In genomic region chr1:41028021-41028420, GRCm38 (mm10) we compare ENCODE assay signal across 23 mouse cellular contexts.
DNase-seq lines count a peak whose midpoint lies in the region; ATAC-seq and TF ChIP-seq lines count a peak whose summit lies in the region.
"Had no signal": no experiment of that assay in that cellular context is flagged by ENCODE, and none has a peak within 500 bp of the region (broad histone marks: within the 10 kb centered on the region; RNA-seq: fewer than 3 reads in every experiment).

No protein-coding gene starts in this region.

- no peak overlapping the region for H3K4me3 ChIP-seq in forebrain, embryonic 16.5 days (replicated peaks; ENCODE audit: low read length)
- H3K4me3 ChIP-seq in forebrain, embryonic 11.5 days (ENCODE audit: low read depth, low read length) = no peak overlapping the region
- no peak overlapping the region for H3K4me3 ChIP-seq in midbrain, embryonic 14.5 days (replicated peaks; ENCODE audit: low read depth, low read length)
- H3K4me3 ChIP-seq in midbrain, postnatal 0 days (ENCODE audit: low read depth, low read length) = no peak overlapping the region
- H3K4me3 ChIP-seq: heart, embryonic 12.5 days; heart, embryonic 15.5 days had no signal

- H3K9ac ChIP-seq in forebrain, embryonic 16.5 days (replicated peaks; ENCODE audit: low read depth, low read length) = no peak overlapping the region
- no peak overlapping the region for H3K9ac ChIP-seq in forebrain, embryonic 11.5 days (ENCODE audit: low read length)
- H3K9ac ChIP-seq in midbrain, embryonic 14.5 days (replicated peaks; ENCODE audit: low read length) = no peak overlapping the region
- no peak overlapping the region for H3K9ac ChIP-seq in midbrain, postnatal 0 days (replicated peaks; ENCODE audit: low read length, poor library complexity, severe bottlenecking)
- H3K9ac ChIP-seq: heart, embryonic 12.5 days; heart, embryonic 15.5 days; hindbrain, embryonic 14.5 days had no signal

- peak; percentile 25 to 27 for DNase-seq in cerebellum, postnatal 14 days
- DNase-seq in cerebellum, postnatal 36 days = no peak
- DNase-seq in forebrain, embryonic 11.5 days (ENCODE audit: low spot score) = no peak
- peak; percentile 20 for DNase-seq in midbrain, embryonic 14.5 days
- DNase-seq in midbrain, postnatal 0 days (ENCODE audit: low spot score) = no peak
- DNase-seq in brain, adult 2 months (ENCODE audit: low read depth, low spot score) = peak; percentile 20
- DNase-seq in natural killer cell, adult 2 months (ENCODE audit: low spot score in 2 of 2) = no peak
- DNase-seq: adrenal gland, postnatal 10 days; adrenal gland, postnatal 36 days; B cell, adult 2 months; cerebellum, adult 11-12 months; gastrocnemius, postnatal 25 days; kidney, adult 18-20 months had no signal

- TF ChIP-seq CTCF in midbrain, postnatal 0 days (IDR thresholded peaks at IDR 0.05) = no peak

- no peaks in the 10 kb centered on the region for H3K27me3 ChIP-seq in forebrain, embryonic 16.5 days (replicated peaks; ENCODE audit: control insufficient read depth, insufficient read depth, low read length)
- no peaks in the 10 kb centered on the region for H3K27me3 ChIP-seq in forebrain, embryonic 11.5 days (ENCODE audit: control insufficient read depth, insufficient read depth, low read length)
- H3K27me3 ChIP-seq in midbrain, embryonic 14.5 days (ENCODE audit: control insufficient read depth, insufficient read depth, low read length) = no peaks in the 10 kb centered on the region
- H3K27me3 ChIP-seq in midbrain, postnatal 0 days (ENCODE audit: insufficient read depth, low read length) = no peaks in the 10 kb centered on the region
- H3K27me3 ChIP-seq: CH12.LX; heart, embryonic 12.5 days; heart, embryonic 15.5 days had no signal

- H3K4me2 ChIP-seq in forebrain, embryonic 16.5 days (ENCODE audit: low read length) = no peak overlapping the region
- no peak overlapping the region for H3K4me2 ChIP-seq in forebrain, embryonic 11.5 days (ENCODE audit: low read depth, low read length, severe bottlenecking)
- no peak overlapping the region for H3K4me2 ChIP-seq in midbrain, embryonic 14.5 days (ENCODE audit: low read length)
- no peak overlapping the region for H3K4me2 ChIP-seq in midbrain, postnatal 0 days (ENCODE audit: low read depth, low read length, poor library complexity, severe bottlenecking)
- H3K4me2 ChIP-seq: heart, embryonic 12.5 days; heart, embryonic 15.5 days; hindbrain, embryonic 14.5 days had no signal

- no peaks in the 10 kb centered on the region for H3K9me3 ChIP-seq in forebrain, embryonic 16.5 days (ENCODE audit: control insufficient read depth, low read length)
- no peaks in the 10 kb centered on the region for H3K9me3 ChIP-seq in forebrain, embryonic 11.5 days (ENCODE audit: control insufficient read depth, low read length)
- no peaks in the 10 kb centered on the region for H3K9me3 ChIP-seq in midbrain, embryonic 14.5 days (ENCODE audit: control insufficient read depth, low read length)
- no peaks in the 10 kb centered on the region for H3K9me3 ChIP-seq in midbrain, postnatal 0 days (ENCODE audit: low read length)
- H3K9me3 ChIP-seq: heart, embryonic 12.5 days; heart, embryonic 15.5 days had no signal

- H3K36me3 ChIP-seq in forebrain, embryonic 16.5 days (ENCODE audit: control insufficient read depth, insufficient read depth) = no peaks in the 10 kb centered on the region
- no peaks in the 10 kb centered on the region for H3K36me3 ChIP-seq in forebrain, embryonic 11.5 days (ENCODE audit: control insufficient read depth, insufficient read depth, low read length)
- no peaks in the 10 kb centered on the region for H3K36me3 ChIP-seq in midbrain, embryonic 14.5 days (ENCODE audit: control insufficient read depth, insufficient read depth, low read length)
- H3K36me3 ChIP-seq in midbrain, postnatal 0 days (ENCODE audit: insufficient read depth, low read length) = no peaks in the 10 kb centered on the region
- H3K36me3 ChIP-seq: G1E; heart, embryonic 12.5 days; heart, embryonic 15.5 days had no signal

- ATAC-seq in forebrain, embryonic 16.5 days = no peak
- no peak for ATAC-seq in forebrain, embryonic 11.5 days (replicated peaks; ENCODE audit: low FRiP score)
- no peak for ATAC-seq in midbrain, embryonic 14.5 days (ENCODE audit: low FRiP score, low TSS enrichment)
- no peak for ATAC-seq in midbrain, postnatal 0 days (ENCODE audit: low FRiP score)
- ATAC-seq: inflammation-experienced regulatory T-cells, adult 6 months; intestine, embryonic 16.5 days; Patski had no signal

- peak overlapping the region; percentile 84 for H3K27ac ChIP-seq in forebrain, embryonic 16.5 days (ENCODE audit: low read length)
- H3K27ac ChIP-seq in forebrain, embryonic 11.5 days (ENCODE audit: low read depth, low read length) = no peak overlapping the region
- H3K27ac ChIP-seq in midbrain, embryonic 14.5 days (replicated peaks; ENCODE audit: low read depth, low read length) = no peak overlapping the region
- H3K27ac ChIP-seq in midbrain, postnatal 0 days (ENCODE audit: low read depth, low read length) = no peak overlapping the region
- H3K27ac ChIP-seq: heart, embryonic 15.5 days; hindbrain, embryonic 14.5 days; hindbrain, postnatal 0 days had no signal

- 66% methylated on average over 2 of the region's 2 CpGs for WGBS in forebrain, embryonic 16.5 days
- 93% methylated on average over 2 of the region's 2 CpGs for WGBS in forebrain, embryonic 11.5 days
- 67% methylated on average over 2 of the region's 2 CpGs for WGBS in midbrain, embryonic 14.5 days
- 39% methylated on average over 2 of the region's 2 CpGs for WGBS in midbrain, postnatal 0 days

- peaks cover 23% of the 10 kb centered on the region for H3K4me1 ChIP-seq in forebrain, embryonic 16.5 days (replicated peaks; ENCODE audit: control insufficient read depth, insufficient read depth, low read length)
- no peaks in the 10 kb centered on the region for H3K4me1 ChIP-seq in forebrain, embryonic 11.5 days (replicated peaks; ENCODE audit: control insufficient read depth, insufficient read depth, low read length)
- no peaks in the 10 kb centered on the region; the same call in 1 of the 2 replicates for H3K4me1 ChIP-seq in midbrain, embryonic 14.5 days (ENCODE audit: control insufficient read depth, insufficient read depth, low read length)
- H3K4me1 ChIP-seq in midbrain, postnatal 0 days (ENCODE audit: insufficient read depth, low read length) = no peaks in the 10 kb centered on the region
- H3K4me1 ChIP-seq: heart, embryonic 12.5 days; heart, embryonic 15.5 days had no signal

Comparison
In these comparisons a context has a peak if more than half of its experiments do, and no peak if none do; other contexts are left out.
1. DNase-seq: peak in cerebellum, postnatal 14 days (2 of 2), midbrain, embryonic 14.5 days (single experiment) and brain, adult 2 months (single experiment); none in cerebellum, postnatal 36 days (0 of 2), forebrain, embryonic 11.5 days (single experiment), midbrain, postnatal 0 days (single experiment) and natural killer cell, adult 2 months (0 of 2).